Mouse (Mus musculus): ENCODE measurements at regions not wholly inside any gene's neighbourhood (a gene's known extent, or its start where the extent isn't known, plus 50 kb on each side); places are given as distances from the start of the nearest gene placed in this dataset.

- H3K36me3 ChIP-seq (ENCODE audit: control insufficient read depth, insufficient read depth): no peaks in the 10 kb centered on the region
- no peak overlapping the region for H3ac ChIP-seq (ENCODE audit: control insufficient read depth, insufficient read length, low read depth)
- no peaks in the 10 kb centered on the region for H3K79me3 ChIP-seq (ENCODE audit: low read depth)
- H3K27me3 ChIP-seq (ENCODE audit: control insufficient read depth, insufficient read depth, insufficient read length): no peaks in the 10 kb centered on the region
- no peaks in the 10 kb centered on the region for H3K79me2 ChIP-seq (ENCODE audit: control insufficient read depth, insufficient read depth)
- H3K4me3 ChIP-seq (ENCODE audit: insufficient read depth, poor library complexity, severe bottlenecking): no peak overlapping the region
- TF ChIP-seq FOSL1 (IDR thresholded peaks at IDR 0.05; ENCODE audit: insufficient read depth, low read length, poor library complexity, severe bottlenecking) (no peak), CEBPB (IDR thresholded peaks at IDR 0.05; ENCODE audit: low read depth) (no peak), MYOD1 (IDR thresholded peaks at IDR 0.05; ENCODE audit: control insufficient read depth, insufficient read length, low read depth) (no peak), USF1 (IDR thresholded peaks at IDR 0.05; ENCODE audit: low read depth) (no peak), MAX (IDR thresholded peaks at IDR 0.05) (no peak), MYOG (IDR thresholded peaks at IDR 0.05; ENCODE audit: control insufficient read depth, extremely low read depth, insufficient read length) (no peak), CTCF (IDR thresholded peaks at IDR 0.05; ENCODE audit: control insufficient read depth, insufficient read depth, insufficient read length) (no peak)
Measured at GRCm38 (mm10) chr3:83416536-83416935, 288.8 kb downstream of the Dchs2 start.

- Histone ChIP-seq H3K27me3 (ENCODE audit: control insufficient read depth, insufficient read depth, insufficient read length) (no peaks in the 10 kb centered on the region), H3K79me2 (ENCODE audit: control insufficient read depth, insufficient read depth) (no peaks in the 10 kb centered on the region), H3K79me3 (ENCODE audit: low read depth) (no peaks in the 10 kb centered on the region), H3ac (ENCODE audit: control insufficient read depth, insufficient read length, low read depth) (no peak overlapping the region), H3K4me3 (ENCODE audit: insufficient read depth, poor library complexity, severe bottlenecking) (no peak overlapping the region), H3K36me3 (ENCODE audit: control insufficient read depth, insufficient read depth) (no peaks in the 10 kb centered on the region)
- no peak for TF ChIP-seq MYOG (IDR thresholded peaks at IDR 0.05; ENCODE audit: control insufficient read depth, extremely low read depth, insufficient read length)
- no peak for TF ChIP-seq MAX (IDR thresholded peaks at IDR 0.05)
- TF ChIP-seq FOSL1 (IDR thresholded peaks at IDR 0.05; ENCODE audit: insufficient read depth, low read length, poor library complexity, severe bottlenecking): no peak
- no peak for TF ChIP-seq CEBPB (IDR thresholded peaks at IDR 0.05; ENCODE audit: low read depth)
- no peak for TF ChIP-seq CTCF (IDR thresholded peaks at IDR 0.05; ENCODE audit: control insufficient read depth, insufficient read depth, insufficient read length)
- TF ChIP-seq USF1 (IDR thresholded peaks at IDR 0.05; ENCODE audit: low read depth): no peak
- TF ChIP-seq MYOD1 (IDR thresholded peaks at IDR 0.05; ENCODE audit: control insufficient read depth, insufficient read length, low read depth): no peak
Measured at GRCm38 (mm10) chr3:83424267-83424666, 296.5 kb downstream of the Dchs2 start.

GRCm38 (mm10) chr3:83429376-83429775, 301.6 kb downstream of the Dchs2 start:
- Histone ChIP-seq H3K79me3 (ENCODE audit: low read depth) (no peaks in the 10 kb centered on the region), H3ac (ENCODE audit: control insufficient read depth, insufficient read length, low read depth) (no peak overlapping the region), H3K4me3 (ENCODE audit: insufficient read depth, poor library complexity, severe bottlenecking) (no peak overlapping the region), H3K79me2 (ENCODE audit: control insufficient read depth, insufficient read depth) (no peaks in the 10 kb centered on the region), H3K27me3 (ENCODE audit: control insufficient read depth, insufficient read depth, insufficient read length) (no peaks in the 10 kb centered on the region), H3K36me3 (ENCODE audit: control insufficient read depth, insufficient read depth) (no peaks in the 10 kb centered on the region)
- TF ChIP-seq MAX (IDR thresholded peaks at IDR 0.05) (no peak), CTCF (IDR thresholded peaks at IDR 0.05; ENCODE audit: control insufficient read depth, insufficient read depth, insufficient read length) (no peak), MYOG (IDR thresholded peaks at IDR 0.05; ENCODE audit: control insufficient read depth, extremely low read depth, insufficient read length) (no peak), CEBPB (IDR thresholded peaks at IDR 0.05; ENCODE audit: low read depth) (no peak), MYOD1 (IDR thresholded peaks at IDR 0.05; ENCODE audit: control insufficient read depth, insufficient read length, low read depth) (no peak), USF1 (IDR thresholded peaks at IDR 0.05; ENCODE audit: low read depth) (no peak), FOSL1 (IDR thresholded peaks at IDR 0.05; ENCODE audit: insufficient read depth, low read length, poor library complexity, severe bottlenecking) (no peak)

- H3K36me3 ChIP-seq (ENCODE audit: control insufficient read depth, insufficient read depth): no peaks in the 10 kb centered on the region
- TF ChIP-seq CTCF (IDR thresholded peaks at IDR 0.05; ENCODE audit: control insufficient read depth, insufficient read depth, insufficient read length) (no peak), FOSL1 (IDR thresholded peaks at IDR 0.05; ENCODE audit: insufficient read depth, low read length, poor library complexity, severe bottlenecking) (peak; percentile 97), MYOD1 (IDR thresholded peaks at IDR 0.05; ENCODE audit: control insufficient read depth, insufficient read length, low read depth) (peak; percentile 79)
Measured at GRCm38 (mm10) chr3:83446154-83446667, 318.5 kb downstream of the Dchs2 start.

GRCm38 (mm10) chr3:83450662-83451061, 315.5 kb upstream of the Sfrp2 start:
- Histone ChIP-seq H3ac (ENCODE audit: control insufficient read depth, insufficient read length, low read depth) (no peak overlapping the region), H3K27me3 (ENCODE audit: control insufficient read depth, insufficient read depth, insufficient read length) (no peaks in the 10 kb centered on the region), H3K36me3 (ENCODE audit: control insufficient read depth, insufficient read depth) (no peaks in the 10 kb centered on the region), H3K4me3 (ENCODE audit: insufficient read depth, poor library complexity, severe bottlenecking) (no peak overlapping the region), H3K79me3 (ENCODE audit: low read depth) (no peaks in the 10 kb centered on the region), H3K79me2 (ENCODE audit: control insufficient read depth, insufficient read depth) (no peaks in the 10 kb centered on the region)
- TF ChIP-seq MYOG (IDR thresholded peaks at IDR 0.05; ENCODE audit: control insufficient read depth, extremely low read depth, insufficient read length) (no peak), CEBPB (IDR thresholded peaks at IDR 0.05; ENCODE audit: low read depth) (peak; percentile 42), MAX (IDR thresholded peaks at IDR 0.05) (peak; percentile 32), CTCF (IDR thresholded peaks at IDR 0.05; ENCODE audit: control insufficient read depth, insufficient read depth, insufficient read length) (no peak), FOSL1 (IDR thresholded peaks at IDR 0.05; ENCODE audit: insufficient read depth, low read length, poor library complexity, severe bottlenecking) (peak; percentile 44), USF1 (IDR thresholded peaks at IDR 0.05; ENCODE audit: low read depth) (no peak), MYOD1 (IDR thresholded peaks at IDR 0.05; ENCODE audit: control insufficient read depth, insufficient read length, low read depth) (peak; percentile 83)

More at GRCm38 (mm10) chr3:83446154-83446667, 318.5 kb downstream of the Dchs2 start:
- H3K79me2 ChIP-seq (ENCODE audit: control insufficient read depth, insufficient read depth): no peaks in the 10 kb centered on the region
- H3K27me3 ChIP-seq (ENCODE audit: control insufficient read depth, insufficient read depth, insufficient read length): no peaks in the 10 kb centered on the region
- no peaks in the 10 kb centered on the region for H3K79me3 ChIP-seq (ENCODE audit: low read depth)
- H3K4me3 ChIP-seq (ENCODE audit: insufficient read depth, poor library complexity, severe bottlenecking): no peak overlapping the region
- no peak overlapping the region for H3ac ChIP-seq (ENCODE audit: control insufficient read depth, insufficient read length, low read depth)

- Histone ChIP-seq H3ac (ENCODE audit: control insufficient read depth, insufficient read length, low read depth) (no peak overlapping the region), H3K79me2 (ENCODE audit: control insufficient read depth, insufficient read depth) (no peaks in the 10 kb centered on the region), H3K4me3 (ENCODE audit: insufficient read depth, poor library complexity, severe bottlenecking) (no peak overlapping the region), H3K27me3 (ENCODE audit: control insufficient read depth, insufficient read depth, insufficient read length) (no peaks in the 10 kb centered on the region), H3K36me3 (ENCODE audit: control insufficient read depth, insufficient read depth) (no peaks in the 10 kb centered on the region), H3K79me3 (ENCODE audit: low read depth) (no peaks in the 10 kb centered on the region)
- TF ChIP-seq MAX (IDR thresholded peaks at IDR 0.05) (no peak), MYOD1 (IDR thresholded peaks at IDR 0.05; ENCODE audit: control insufficient read depth, insufficient read length, low read depth) (no peak), USF1 (IDR thresholded peaks at IDR 0.05; ENCODE audit: low read depth) (no peak), CTCF (IDR thresholded peaks at IDR 0.05; ENCODE audit: control insufficient read depth, insufficient read depth, insufficient read length) (no peak), FOSL1 (IDR thresholded peaks at IDR 0.05; ENCODE audit: insufficient read depth, low read length, poor library complexity, severe bottlenecking) (no peak), CEBPB (IDR thresholded peaks at IDR 0.05; ENCODE audit: low read depth) (peak; percentile 91), MYOG (IDR thresholded peaks at IDR 0.05; ENCODE audit: control insufficient read depth, extremely low read depth, insufficient read length) (no peak)
Measured at GRCm38 (mm10) chr3:83451317-83451716, 314.8 kb upstream of the Sfrp2 start.
